Mouse (Mus musculus) liver, embryonic 13.5 days (tissue): ENCODE measurements around the gene Sucnr1. TPM values are rescaled to one million over a fixed set of nuclear protein-coding genes. Genes with fewer than 3 reads are reported as not detected.

ENCODE experiments used
- ATAC-seq: fragments of 200-750 bp; cut with Nextera tagmentation; 2 replicates; pipeline ENCODE4 v1.8.0; 2017; ENCODE audit warnings: low read depth, mild to moderate bottlenecking, moderate number of reproducible peaks, moderate library complexity
- DNase-seq: peaks from one replicate; pipeline ENCODE4 v3.0.0; 2022
- H3K27ac ChIP-seq: fragments of 300-500 bp; sonication (generic); 2 replicates; pipeline ENCODE4 v1.5.1; 2015; ENCODE audit warnings: moderate library complexity, mild to moderate bottlenecking, inconsistent platforms
- H3K27me3 ChIP-seq: fragments of 300-500 bp; sonication (generic); 2 replicates; pipeline ENCODE4 v1.6.1; 2015; ENCODE audit warnings: mild to moderate bottlenecking, inconsistent platforms
- H3K36me3 ChIP-seq: fragments of 300-500 bp; sonication (generic); 2 replicates; pipeline ENCODE4 v1.6.1; 2015; ENCODE audit warnings: mild to moderate bottlenecking, inconsistent platforms
- H3K4me1 ChIP-seq: fragments of 300-500 bp; sonication (generic); replicated peaks from 2 replicates; pipeline ENCODE4 v1.6.1; 2015; ENCODE audit warnings: inconsistent platforms
- H3K4me2 ChIP-seq: fragments of 300-500 bp; sonication (generic); 2 replicates; pipeline ENCODE4 v1.6.1; 2015; ENCODE audit warnings: inconsistent platforms, mild to moderate bottlenecking, moderate library complexity
- H3K4me3 ChIP-seq: fragments of 300-500 bp; sonication (generic); replicated peaks from 2 replicates; pipeline ENCODE4 v1.5.1; 2015; ENCODE audit warnings: mild to moderate bottlenecking, inconsistent platforms
- H3K9ac ChIP-seq: fragments of 300-500 bp; sonication (generic); 2 replicates; pipeline ENCODE4 v1.6.1; 2015; ENCODE audit warnings: mild to moderate bottlenecking, inconsistent platforms
- H3K9me3 ChIP-seq: fragments of 300-500 bp; sonication (generic); replicated peaks from 2 replicates; pipeline ENCODE4 v1.6.1; 2016; ENCODE audit warnings: inconsistent platforms
- WGBS: fragments of 180-500 bp; shearing (Covaris S2); methylation state at CpG from one replicate; pipeline ENCODE4 v1.1.7; 2015; ENCODE audit not compliant: insufficient replicate concordance; 5-methylcytosine and 5-hydroxymethylcytosine counted together
- polyA plus RNA-seq: library from polyadenylated mRNA; unstranded; fragments of >200 nt; fragmentation: Nextera tagmentation; extraction: Ambion mirVana; gene quantifications from 2 replicates; pipeline ENCODE4 v1.2.1, GENCODE M21; 2015

Gene Sucnr1
- polyA plus RNA-seq, 1 experiment from 2014 or later: 0.06 TPM

- Histone ChIP-seq H3K4me1 (no peaks in the 10 kb centered on the region), H3K4me2 (no peak overlapping the region), H3K9me3 (no peaks in the 10 kb centered on the region), H3K36me3 (no peaks in the 10 kb centered on the region), H3K4me3 (no peak overlapping the region), H3K27ac (no peak overlapping the region), H3K27me3 (no peaks in the 10 kb centered on the region), H3K9ac (no peak overlapping the region)
- DNase-seq: no peak
- WGBS: 30% methylated on average over 2 of the region's 2 CpGs
- ATAC-seq: no peak
These were observed 32.9 kb downstream of the Sucnr1 start for GRCm38 (mm10) chr3:60114571-60114970.

GRCm38 (mm10) chr3:60121449-60121848, 39.8 kb downstream of the Sucnr1 start:
- ATAC-seq: no peak
- no peak overlapping the region for H3K9ac ChIP-seq
- no peaks in the 10 kb centered on the region for H3K9me3 ChIP-seq
- no peak for DNase-seq
- no peaks in the 10 kb centered on the region for H3K4me1 ChIP-seq
- no peak overlapping the region for H3K27ac ChIP-seq
- no peak overlapping the region for H3K4me2 ChIP-seq
- no peak overlapping the region for H3K4me3 ChIP-seq
- H3K36me3 ChIP-seq: no peaks in the 10 kb centered on the region
- 63% methylated on average over 3 of the region's 3 CpGs for WGBS
- no peaks in the 10 kb centered on the region for H3K27me3 ChIP-seq

- Histone ChIP-seq H3K27ac (no peak overlapping the region), H3K36me3 (no peaks in the 10 kb centered on the region), H3K9me3 (no peaks in the 10 kb centered on the region), H3K9ac (no peak overlapping the region), H3K27me3 (no peaks in the 10 kb centered on the region), H3K4me3 (no peak overlapping the region), H3K4me2 (no peak overlapping the region), H3K4me1 (no peaks in the 10 kb centered on the region)
- 59% methylated on average over 9 of the region's 9 CpGs for WGBS
- DNase-seq (no peak), ATAC-seq (no peak)
These were observed 42.5 kb downstream of the Sucnr1 start for GRCm38 (mm10) chr3:60123859-60124794.

- H3K4me2 ChIP-seq: no peak overlapping the region
- H3K36me3 ChIP-seq: no peaks in the 10 kb centered on the region
- no peak overlapping the region for H3K27ac ChIP-seq
- H3K9ac ChIP-seq: no peak overlapping the region
- WGBS: 76% methylated on average over 2 of the region's 2 CpGs
- H3K27me3 ChIP-seq: no peaks in the 10 kb centered on the region
- DNase-seq (no peak), ATAC-seq (no peak)
- H3K4me3 ChIP-seq: no peak overlapping the region
- no peaks in the 10 kb centered on the region for H3K4me1 ChIP-seq
- H3K9me3 ChIP-seq: no peaks in the 10 kb centered on the region
These were observed 44.9 kb downstream of the Sucnr1 start for GRCm38 (mm10) chr3:60126564-60126963.

DNA sequence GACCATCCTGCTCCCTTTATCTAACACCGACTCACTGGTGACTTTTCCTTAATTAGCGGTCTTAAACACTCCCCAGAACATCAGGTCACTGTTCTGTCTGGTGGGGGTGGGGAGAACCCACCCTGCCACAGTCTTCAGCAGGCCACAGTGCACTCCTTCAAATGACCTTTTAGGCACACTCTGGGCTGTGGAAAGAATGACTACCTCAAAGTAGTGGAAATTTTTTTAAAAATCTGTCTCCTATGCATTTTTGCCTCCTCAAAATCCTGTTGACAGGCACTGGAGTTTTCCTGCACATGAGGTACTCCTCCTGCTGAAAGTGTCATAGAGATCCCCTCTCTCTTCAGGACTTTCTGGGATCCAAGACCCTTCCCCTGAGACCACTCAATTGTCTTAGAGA, 46.6 kb downstream of the Sucnr1 start:
- H3K27me3 ChIP-seq: no peaks in the 10 kb centered on the region
- H3K4me2 ChIP-seq: no peak overlapping the region
- no peak overlapping the region for H3K27ac ChIP-seq
- DNase-seq: no peak
- no peak overlapping the region for H3K9ac ChIP-seq
- H3K36me3 ChIP-seq: no peaks in the 10 kb centered on the region
- H3K9me3 ChIP-seq: no peaks in the 10 kb centered on the region
- WGBS: 70% methylated on average over 2 of the region's 2 CpGs
- no peak for ATAC-seq
- H3K4me3 ChIP-seq: no peak overlapping the region
- H3K4me1 ChIP-seq: no peaks in the 10 kb centered on the region

- 39% methylated on average over 2 of the region's 2 CpGs for WGBS
- no peak for ATAC-seq
These were observed 54.1 kb downstream of the Sucnr1 start for GRCm38 (mm10) chr3:60135801-60136200.

More at GRCm38 (mm10) chr3:60135801-60136200, 54.1 kb downstream of the Sucnr1 start:
- DNase-seq: no peak
- no peaks in the 10 kb centered on the region for H3K36me3 ChIP-seq
- no peak overlapping the region for H3K4me3 ChIP-seq
- no peaks in the 10 kb centered on the region for H3K4me1 ChIP-seq
- H3K9me3 ChIP-seq: no peaks in the 10 kb centered on the region
- no peak overlapping the region for H3K4me2 ChIP-seq
- H3K9ac ChIP-seq: no peak overlapping the region
- no peak overlapping the region for H3K27ac ChIP-seq
- no peaks in the 10 kb centered on the region for H3K27me3 ChIP-seq

Other genes with a start within 250 kb of the Sucnr1 start
- not detected in 2 replicates for gene Gm8298, start 220.8 kb upstream of the Sucnr1 start, polyA plus RNA-seq
- not detected in 2 replicates for gene C130079G13Rik, start 156.7 kb upstream of the Sucnr1 start, polyA plus RNA-seq
- gene Aadacl2, start 75.1 kb upstream of the Sucnr1 start, polyA plus RNA-seq: not detected in 2 replicates
- 146 and 173 TPM in 2 replicates for gene Aadac, start 56.2 kb upstream of the Sucnr1 start, polyA plus RNA-seq